Mouse (Mus musculus) G1E (cell line): ENCODE results near the gene Cnr1.

Experiments used
- CTCF ChIP-seq: IDR thresholded peaks from 2 replicates; pipeline ENCODE4 v1.5.1; 2012; ENCODE audit warnings: low read depth, low read length, inconsistent platforms, mixed read lengths
- GATA1 ChIP-seq: IDR thresholded peaks from 2 replicates; pipeline ENCODE4 v1.6.1; 2012; ENCODE audit warnings: borderline replicate concordance, low read length, inconsistent platforms, mixed read lengths

GRCm38 (mm10) chr4:33895491-33895890, 28.9 kb upstream of the Cnr1 start:
- TF ChIP-seq GATA1 (no peak), CTCF (no peak)
